Mouse (Mus musculus): Measurements from ENCODE around the gene Tnfrsf8. TPM values are rescaled to one million over a fixed set of nuclear protein-coding genes. Genes with fewer than 3 reads are reported as not detected.

The Tnfrsf8 gene
- polyA plus RNA-seq, 1 experiment from 2014 or later, result 0.58 TPM

DNA sequence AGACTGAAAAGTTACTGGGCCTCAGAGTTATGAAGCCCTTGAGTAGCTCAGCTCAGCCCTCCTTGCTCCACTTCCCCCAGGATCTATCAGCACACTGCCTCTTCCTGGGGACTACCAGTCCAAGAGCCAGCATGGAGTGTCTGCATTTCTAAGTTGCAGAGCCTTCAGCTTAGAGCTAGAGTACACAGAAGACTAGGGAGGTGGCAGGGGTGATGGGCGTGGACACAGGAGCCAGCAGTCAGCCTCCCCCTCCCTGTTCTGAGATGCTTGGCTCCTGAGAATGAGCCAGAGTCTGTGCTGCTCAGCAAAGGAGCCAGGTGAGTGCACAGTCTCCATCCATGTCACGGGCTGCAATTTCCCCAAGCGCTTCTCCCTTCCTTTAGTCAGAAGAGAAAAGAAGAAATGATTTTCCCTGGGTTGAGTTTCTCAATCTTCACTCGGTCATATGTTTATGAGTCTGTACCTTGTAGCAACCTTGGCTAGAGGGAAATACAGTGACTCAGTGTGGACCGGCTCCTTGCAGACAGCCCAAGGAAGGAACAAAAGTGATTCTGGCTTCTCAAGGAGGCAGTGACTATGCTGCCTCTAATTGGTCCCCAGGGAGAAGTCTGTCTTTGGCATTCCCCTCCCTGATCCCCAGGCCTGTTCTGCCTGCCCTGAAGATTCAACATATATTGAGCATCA is 57.1 kb downstream of the Tnfrsf8 start:
- no peaks in the 10 kb centered on the region for H3K36me3 ChIP-seq
- no peak overlapping the region for H3K9ac ChIP-seq
- H3K27me3 ChIP-seq, result no peaks in the 10 kb centered on the region
- ATAC-seq (ENCODE audit: low FRiP score, low read depth), result no peak
- H3K4me3 ChIP-seq, result no peak overlapping the region
- 63% methylated on average over 5 of the region's 5 CpGs for WGBS
- no peak overlapping the region for H3K4me2 ChIP-seq
- H3K4me1 ChIP-seq (replicated peaks), result no peaks in the 10 kb centered on the region
- no peak overlapping the region for H3K27ac ChIP-seq (replicated peaks)
- no peaks in the 10 kb centered on the region for H3K9me3 ChIP-seq

DNA sequence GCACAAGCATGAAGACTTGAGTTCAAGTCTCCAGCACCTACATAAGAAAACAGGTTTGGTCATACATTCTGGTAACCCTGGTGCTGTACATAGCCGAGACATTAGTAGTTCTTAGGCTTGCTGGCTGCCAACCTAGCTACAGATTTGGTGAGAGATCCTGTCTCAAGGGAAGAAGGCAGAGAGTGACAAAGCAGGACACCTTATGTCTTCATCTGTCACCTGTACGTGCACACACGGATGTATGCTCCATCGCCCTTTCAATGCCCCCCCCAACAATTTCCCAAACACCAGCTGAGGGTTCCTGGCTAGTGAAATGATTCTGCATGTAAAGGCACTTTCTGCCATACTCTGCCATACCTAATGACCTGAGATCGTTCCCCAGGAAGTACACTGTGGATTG is 58.8 kb downstream of the Tnfrsf8 start:
- H3K27ac ChIP-seq (replicated peaks), result no peak overlapping the region
- no peaks in the 10 kb centered on the region for H3K4me1 ChIP-seq (replicated peaks)
- no peak overlapping the region for H3K4me3 ChIP-seq
- H3K36me3 ChIP-seq, result no peaks in the 10 kb centered on the region
- H3K4me2 ChIP-seq, result no peak overlapping the region
- ATAC-seq (ENCODE audit: low FRiP score, low read depth), result no peak
- no peaks in the 10 kb centered on the region for H3K27me3 ChIP-seq
- 91% methylated on average over 5 of the region's 5 CpGs for WGBS
- no peak overlapping the region for H3K9ac ChIP-seq
- H3K9me3 ChIP-seq, result no peaks in the 10 kb centered on the region

DNA sequence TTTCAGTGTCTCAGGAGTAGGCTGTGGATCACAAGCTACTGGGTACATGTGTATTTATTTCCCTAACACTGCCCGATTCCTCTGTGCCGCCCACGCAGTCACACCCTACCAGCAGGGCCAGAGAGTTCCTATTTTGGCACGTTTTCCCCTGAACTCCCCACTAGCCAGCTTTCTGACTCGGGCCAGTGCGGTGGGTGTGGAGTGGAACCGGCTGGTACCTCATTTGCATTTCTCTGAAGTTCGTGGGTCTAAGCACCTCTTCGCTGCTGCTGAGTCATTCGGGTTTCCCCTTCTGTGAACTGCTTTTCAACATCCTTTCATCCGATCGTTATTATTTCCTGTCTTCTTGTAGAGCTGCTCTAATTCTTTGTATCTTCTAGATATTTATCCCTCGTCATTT is 60.5 kb downstream of the Tnfrsf8 start:
- Histone ChIP-seq H3K27ac (replicated peaks) (no peak overlapping the region), H3K9ac (no peak overlapping the region), H3K9me3 (no peaks in the 10 kb centered on the region), H3K4me3 (no peak overlapping the region), H3K36me3 (no peaks in the 10 kb centered on the region), H3K27me3 (no peaks in the 10 kb centered on the region), H3K4me2 (no peak overlapping the region), H3K4me1 (replicated peaks) (no peaks in the 10 kb centered on the region)
- ATAC-seq (ENCODE audit: low FRiP score, low read depth), result no peak
- WGBS, result 62% methylated on average over 13 of the region's 13 CpGs

DNA sequence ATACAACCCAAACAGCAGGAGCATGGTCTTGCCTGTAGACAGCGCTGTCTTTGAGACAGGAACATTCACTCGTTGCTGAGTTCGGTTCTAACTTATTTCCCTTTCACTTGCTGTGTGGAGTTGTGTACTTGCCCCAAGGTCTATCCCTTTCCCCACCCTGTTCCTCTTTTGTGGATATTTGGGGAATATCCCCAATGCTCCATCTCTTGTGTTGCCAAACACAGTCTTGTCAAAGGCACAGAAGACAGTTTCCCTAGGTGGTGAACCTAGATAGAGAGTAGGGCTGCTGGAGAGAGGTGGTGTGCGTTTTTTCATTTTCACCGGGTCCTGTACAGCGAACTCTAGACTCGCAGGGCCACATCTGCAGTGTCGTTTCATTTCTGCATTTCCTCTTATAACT is 62.4 kb downstream of the Tnfrsf8 start:
- Histone ChIP-seq H3K27me3 (peaks cover 2% of the 10 kb centered on the region; the same call in 1 of the 2 replicates), H3K4me2 (no peak overlapping the region), H3K4me1 (replicated peaks) (no peaks in the 10 kb centered on the region), H3K9me3 (no peaks in the 10 kb centered on the region), H3K36me3 (no peaks in the 10 kb centered on the region), H3K9ac (no peak overlapping the region), H3K27ac (replicated peaks) (no peak overlapping the region), H3K4me3 (no peak overlapping the region)
- ATAC-seq (ENCODE audit: low FRiP score, low read depth), result no peak
- WGBS, result 91% methylated on average over 8 of the region's 8 CpGs

DNA sequence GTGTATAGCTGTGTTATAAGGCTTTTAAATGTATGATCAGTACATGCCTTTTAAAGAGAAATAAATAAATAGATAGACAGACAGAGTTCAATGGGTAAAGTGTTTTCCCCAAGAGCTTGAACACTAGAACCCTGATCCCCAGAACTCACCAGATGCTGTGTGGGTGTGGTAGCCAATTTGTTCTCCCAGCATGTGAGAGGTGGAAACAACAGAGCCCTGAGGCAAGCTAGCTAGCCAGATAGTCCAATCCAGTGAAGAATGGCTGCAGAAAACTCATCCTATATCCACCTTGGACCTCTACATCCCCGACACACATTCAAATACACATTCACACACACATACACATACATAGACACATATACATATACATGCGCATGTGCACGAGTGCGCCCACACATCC is 63.4 kb downstream of the Tnfrsf8 start:
- no peak overlapping the region for H3K4me3 ChIP-seq
- ATAC-seq (ENCODE audit: low FRiP score, low read depth), result no peak
- no peak overlapping the region for H3K27ac ChIP-seq (replicated peaks)
- no peak overlapping the region for H3K9ac ChIP-seq
- no peak overlapping the region for H3K4me2 ChIP-seq
- no peaks in the 10 kb centered on the region for H3K36me3 ChIP-seq
- H3K4me1 ChIP-seq (replicated peaks), result peaks cover 4% of the 10 kb centered on the region
- 96% methylated on average over 4 of the region's 4 CpGs for WGBS
- no peaks in the 10 kb centered on the region for H3K9me3 ChIP-seq
- H3K27me3 ChIP-seq, result peaks cover 2% of the 10 kb centered on the region; the same call in 1 of the 2 replicates

DNA sequence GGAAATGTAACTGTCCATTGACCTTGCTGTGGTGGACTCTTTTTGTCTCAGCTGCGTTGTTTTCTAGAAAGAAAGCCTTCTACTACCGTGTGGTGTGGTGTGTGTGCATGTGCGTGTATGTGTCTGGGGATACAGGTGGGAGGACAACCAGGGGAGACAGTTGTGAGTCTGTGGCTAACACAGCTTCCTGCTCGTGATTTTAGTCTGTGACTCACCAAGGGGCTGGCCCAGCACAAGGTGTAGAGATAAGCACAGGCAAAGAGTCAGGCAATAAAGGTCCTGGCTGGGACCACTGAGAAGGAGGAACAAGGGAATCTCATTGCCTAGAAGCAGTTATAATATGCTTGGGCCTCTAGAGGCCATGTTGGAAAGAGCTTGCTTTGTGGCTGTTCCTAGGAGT is 65.0 kb downstream of the Tnfrsf8 start:
- H3K4me2 ChIP-seq, result no peak overlapping the region
- no peaks in the 10 kb centered on the region for H3K36me3 ChIP-seq
- no peak overlapping the region for H3K27ac ChIP-seq (replicated peaks)
- peaks cover 14% of the 10 kb centered on the region for H3K27me3 ChIP-seq
- H3K4me3 ChIP-seq, result no peak overlapping the region
- ATAC-seq (ENCODE audit: low FRiP score, low read depth), result no peak
- 90% methylated on average over 4 of the region's 4 CpGs for WGBS
- H3K4me1 ChIP-seq (replicated peaks), result peaks cover 10% of the 10 kb centered on the region
- no peaks in the 10 kb centered on the region for H3K9me3 ChIP-seq
- no peak overlapping the region for H3K9ac ChIP-seq

DNA sequence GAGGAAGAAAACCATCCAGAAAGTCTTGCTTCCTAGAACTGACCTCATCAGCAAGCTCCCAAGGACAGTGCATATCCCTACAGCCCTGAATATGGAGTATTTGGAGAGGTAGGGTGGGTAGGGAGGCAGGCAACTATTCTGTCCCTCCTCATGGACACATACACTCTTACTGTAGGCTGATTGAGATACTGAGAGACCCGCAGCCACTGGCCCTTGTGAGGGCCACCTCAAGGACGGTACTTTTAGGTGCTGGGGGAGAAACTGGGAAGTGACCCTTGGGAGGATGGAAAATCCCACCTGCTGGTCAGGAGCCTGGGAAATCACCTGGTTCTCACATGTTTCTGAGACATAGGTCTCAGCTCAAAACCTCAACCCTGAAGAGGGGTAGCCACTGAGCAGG is 67.4 kb downstream of the Tnfrsf8 start:
- Histone ChIP-seq H3K27me3 (peaks cover 16% of the 10 kb centered on the region), H3K4me3 (no peak overlapping the region), H3K36me3 (no peaks in the 10 kb centered on the region), H3K27ac (replicated peaks) (no peak overlapping the region), H3K9me3 (no peaks in the 10 kb centered on the region), H3K4me2 (no peak overlapping the region), H3K9ac (no peak overlapping the region), H3K4me1 (replicated peaks) (peaks cover 10% of the 10 kb centered on the region)
- WGBS, result 76% methylated on average over 2 of the region's 2 CpGs
- ATAC-seq (ENCODE audit: low FRiP score, low read depth), result no peak

DNA sequence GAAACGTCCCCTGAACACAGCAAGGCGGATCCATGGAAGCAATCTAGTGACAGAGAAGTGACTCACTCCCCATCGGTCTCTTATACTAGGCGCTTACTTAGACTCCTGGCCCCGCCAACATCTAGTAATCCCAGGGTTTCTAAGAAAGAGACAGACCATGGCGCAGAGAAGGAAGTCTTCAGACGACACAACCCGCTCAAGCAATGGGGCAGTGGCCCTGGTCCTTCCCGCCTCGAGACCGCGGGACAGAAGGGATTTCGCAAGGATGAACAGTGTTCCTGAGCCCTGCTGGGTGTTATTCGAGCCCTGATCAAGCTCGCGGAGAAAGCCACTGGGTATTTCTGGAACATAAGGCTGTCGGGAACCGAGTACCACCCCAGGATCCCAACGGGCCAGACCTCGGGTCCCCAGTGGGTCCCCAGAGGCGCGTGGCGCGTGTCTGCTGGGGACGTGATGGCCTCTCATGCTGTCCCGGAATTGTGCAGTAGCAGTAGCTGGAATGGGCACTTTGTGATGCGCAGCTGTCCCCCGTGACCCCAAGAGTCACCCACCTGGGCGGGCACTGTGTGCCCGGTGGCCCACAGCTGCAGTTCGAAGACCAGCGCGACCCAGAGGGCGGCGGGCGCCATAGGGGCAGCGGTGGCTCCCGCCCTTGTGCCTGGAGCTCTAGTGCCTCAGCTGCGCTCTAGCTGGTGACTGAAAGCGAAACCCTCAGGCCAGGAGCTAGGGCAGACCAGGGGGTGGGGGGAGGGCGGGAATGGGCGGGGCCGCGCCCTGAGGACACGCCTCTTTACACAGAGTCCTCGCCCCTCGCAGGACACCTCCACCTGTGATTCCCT is 68.6 kb downstream of the Tnfrsf8 start, which contains the start of gene Tnfrsf1b:
Tnfrsf1b (minus strand) TSS at position 698 of the 839 bp plus-strand sequence.
- Histone ChIP-seq H3K27ac (replicated peaks) (no peak within 1 kb of the TSS), H3K4me3 (peak within 1 kb of the TSS; percentile 42), H3K9me3 (no peaks in the 10 kb centered on the region), H3K27me3 (peaks cover 16% of the 10 kb centered on the region), H3K9ac (peak within 1 kb of the TSS; percentile 49), H3K4me2 (peak within 1 kb of the TSS; percentile 77), H3K4me1 (replicated peaks) (peaks cover 10% of the 10 kb centered on the region), H3K36me3 (no peaks in the 10 kb centered on the region)
- under 1% methylated on average over 47 of the region's 47 CpGs for WGBS
- peak; percentile 82 for ATAC-seq (ENCODE audit: low FRiP score, low read depth)

DNA sequence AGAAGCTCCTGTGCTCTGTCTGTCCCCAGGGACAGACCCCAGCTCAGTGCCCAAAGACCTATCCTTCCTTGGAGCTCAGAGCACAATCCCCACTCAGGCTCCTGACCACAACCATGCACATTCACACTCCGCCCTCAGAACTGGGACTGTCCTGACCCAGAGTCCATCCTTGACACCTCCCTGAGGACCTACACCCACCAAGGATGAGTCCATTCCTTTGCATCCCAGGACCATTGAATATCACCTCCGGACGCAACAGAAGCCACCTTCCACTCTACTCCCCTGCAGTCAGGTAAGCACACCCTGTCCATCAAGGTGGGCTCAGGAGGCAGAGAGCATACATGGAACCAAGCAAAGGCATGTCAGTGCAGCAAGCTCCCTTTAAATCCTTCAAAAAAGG is 69.4 kb downstream of the Tnfrsf8 start:
- 89% methylated on average over 3 of the region's 3 CpGs for WGBS
- Histone ChIP-seq H3K4me3 (peak overlapping the region; percentile 42), H3K9me3 (no peaks in the 10 kb centered on the region), H3K27me3 (peaks cover 16% of the 10 kb centered on the region), H3K36me3 (no peaks in the 10 kb centered on the region), H3K27ac (replicated peaks) (no peak overlapping the region), H3K9ac (0 out of 2 replicates have a peak overlapping the region, but pooled peaks have one; percentile 49), H3K4me1 (replicated peaks) (peaks cover 10% of the 10 kb centered on the region), H3K4me2 (peak overlapping the region; percentile 77)
- ATAC-seq (ENCODE audit: low FRiP score, low read depth), result no peak

DNA sequence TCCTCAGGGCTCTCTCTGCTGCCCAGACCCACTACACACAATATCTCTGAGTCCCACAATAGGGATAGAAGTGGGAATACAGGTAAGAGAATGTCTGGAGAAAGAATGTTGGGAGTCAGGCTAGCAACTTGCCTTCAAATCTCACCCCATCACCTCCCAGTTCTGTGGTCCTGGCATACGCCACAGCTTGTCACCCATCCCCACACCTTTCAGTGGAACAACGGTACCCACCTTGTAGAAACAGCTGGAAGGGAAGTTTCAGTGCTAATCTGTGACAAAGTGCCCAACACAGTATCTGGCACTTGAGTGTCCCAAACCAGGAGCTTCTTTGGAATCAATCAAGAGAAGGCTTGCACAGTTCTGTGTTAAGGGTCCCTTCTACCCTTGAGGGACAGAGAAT is 70.3 kb downstream of the Tnfrsf8 start:
- H3K4me3 ChIP-seq, result no peak overlapping the region
- peaks cover 16% of the 10 kb centered on the region for H3K27me3 ChIP-seq
- H3K4me2 ChIP-seq, result no peak overlapping the region
- H3K27ac ChIP-seq (replicated peaks), result no peak overlapping the region
- no peak overlapping the region for H3K9ac ChIP-seq
- peaks cover 10% of the 10 kb centered on the region for H3K4me1 ChIP-seq (replicated peaks)
- H3K9me3 ChIP-seq, result no peaks in the 10 kb centered on the region
- 89% methylated on average over 2 of the region's 2 CpGs for WGBS
- no peaks in the 10 kb centered on the region for H3K36me3 ChIP-seq
- no peak for ATAC-seq (ENCODE audit: low FRiP score, low read depth)

DNA sequence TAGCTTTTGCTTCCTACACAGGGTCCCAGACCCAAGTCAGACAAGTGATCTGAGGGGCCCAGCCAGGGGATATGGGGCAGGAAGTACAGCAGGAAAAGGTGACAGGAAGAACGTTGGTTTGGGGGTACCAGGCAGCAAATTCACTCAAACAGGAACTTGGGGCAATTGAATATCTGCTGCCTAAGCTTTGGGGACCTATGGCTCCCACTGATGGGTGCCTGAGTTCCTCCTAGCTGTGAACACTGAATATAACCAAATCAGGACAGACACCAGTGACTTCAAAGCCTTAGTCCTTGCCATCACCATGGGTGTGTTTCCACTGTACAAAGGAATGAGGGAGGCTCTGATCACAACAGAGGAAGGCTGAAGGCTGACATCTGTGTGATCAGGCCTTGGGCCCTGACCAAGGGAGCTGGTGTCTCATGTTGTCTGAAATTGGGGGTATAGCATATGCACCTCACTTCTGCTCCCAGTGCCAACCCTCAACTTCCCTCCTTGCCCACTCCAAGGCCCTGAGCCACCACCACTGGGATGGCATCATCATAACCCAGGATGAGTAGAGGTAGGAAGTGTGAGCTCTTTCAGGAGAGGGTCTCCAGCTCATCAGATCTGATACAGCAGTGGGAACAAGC is 72.1 kb downstream of the Tnfrsf8 start:
- H3K27me3 ChIP-seq, result peaks cover 14% of the 10 kb centered on the region
- no peak for ATAC-seq (ENCODE audit: low FRiP score, low read depth)
- no peak overlapping the region for H3K4me3 ChIP-seq
- no peaks in the 10 kb centered on the region for H3K36me3 ChIP-seq
- WGBS, result 84% methylated on average over 1 of the region's 1 CpGs
- H3K4me2 ChIP-seq, result no peak overlapping the region
- H3K9ac ChIP-seq, result no peak overlapping the region
- H3K9me3 ChIP-seq, result no peaks in the 10 kb centered on the region
- H3K27ac ChIP-seq (replicated peaks), result no peak overlapping the region
- H3K4me1 ChIP-seq (replicated peaks), result peaks cover 10% of the 10 kb centered on the region

DNA sequence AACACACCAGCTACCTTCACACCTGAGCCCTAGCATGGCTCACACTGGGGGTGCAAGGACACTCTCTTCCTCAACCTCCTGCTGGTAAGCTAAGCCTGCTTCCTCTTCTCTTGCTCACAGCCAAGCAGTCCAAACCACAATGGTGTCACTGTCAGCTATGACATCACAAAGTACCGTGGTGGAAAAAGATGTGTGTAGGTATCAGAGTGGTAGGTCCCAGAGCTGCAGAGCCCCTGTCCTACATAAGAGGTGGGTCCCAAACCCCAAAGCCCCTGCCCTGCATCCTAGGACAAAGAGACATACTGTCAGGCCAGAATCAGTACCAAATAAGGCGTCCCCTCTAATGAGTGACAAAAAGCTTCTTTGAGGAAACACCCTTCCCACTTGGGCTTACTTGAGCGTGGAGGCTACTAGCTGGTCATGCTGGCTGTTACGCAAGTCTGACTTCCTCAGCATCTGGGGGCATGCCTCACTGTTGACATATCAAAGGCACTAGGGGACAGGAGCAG is 74.2 kb downstream of the Tnfrsf8 start:
- ATAC-seq (ENCODE audit: low FRiP score, low read depth), result no peak
- Histone ChIP-seq H3K9ac (no peak overlapping the region), H3K27ac (replicated peaks) (no peak overlapping the region), H3K36me3 (no peaks in the 10 kb centered on the region), H3K27me3 (peaks cover 9% of the 10 kb centered on the region), H3K4me2 (no peak overlapping the region), H3K4me1 (replicated peaks) (no peaks in the 10 kb centered on the region), H3K9me3 (no peaks in the 10 kb centered on the region), H3K4me3 (no peak overlapping the region)
- WGBS, result 84% methylated on average over 4 of the region's 4 CpGs
